ENCODE assay signal across 9 mouse cellular contexts in genomic region chr1:126484664-126485087, GRCm38 (mm10).
DNase-seq lines count a peak whose midpoint lies in the region; ATAC-seq lines count a peak whose summit lies in the region.
"Had no signal": no experiment of that assay in that cellular context is flagged by ENCODE, and none has a peak within 500 bp of the region (broad histone marks: within the 10 kb centered on the region; RNA-seq: fewer than 3 reads in every experiment).

No protein-coding gene starts in this region.

- H3K27me3 ChIP-seq in embryonic facial prominence, embryonic 14.5 days (replicated peaks; ENCODE audit: control insufficient read depth, insufficient read depth, low read length), result no peaks in the 10 kb centered on the region
- peaks cover 3% of the 10 kb centered on the region for H3K27me3 ChIP-seq in embryonic facial prominence, embryonic 10.5 days (replicated peaks; ENCODE audit: low read depth, poor library complexity, severe bottlenecking)
- H3K27me3 ChIP-seq in midbrain, embryonic 14.5 days (ENCODE audit: control insufficient read depth, insufficient read depth, low read length), result no peaks in the 10 kb centered on the region
- no peaks in the 10 kb centered on the region for H3K27me3 ChIP-seq in midbrain, embryonic 10.5 days (ENCODE audit: low read depth, poor library complexity, severe bottlenecking)
- H3K27me3 ChIP-seq: neural tube, embryonic 12.5 days had no signal

- no peak overlapping the region for H3K9ac ChIP-seq in embryonic facial prominence, embryonic 14.5 days (ENCODE audit: low read depth, low read length)
- no peak overlapping the region for H3K9ac ChIP-seq in midbrain, embryonic 14.5 days (replicated peaks; ENCODE audit: low read length)
- H3K9ac ChIP-seq: neural tube, embryonic 12.5 days had no signal

- no peaks in the 10 kb centered on the region for H3K36me3 ChIP-seq in embryonic facial prominence, embryonic 14.5 days (ENCODE audit: control insufficient read depth, insufficient read depth, low read length)
- no peaks in the 10 kb centered on the region for H3K36me3 ChIP-seq in embryonic facial prominence, embryonic 10.5 days (replicated peaks)
- H3K36me3 ChIP-seq in midbrain, embryonic 14.5 days (ENCODE audit: control insufficient read depth, insufficient read depth, low read length), result no peaks in the 10 kb centered on the region
- H3K36me3 ChIP-seq in midbrain, embryonic 10.5 days, result peaks cover 5% of the 10 kb centered on the region; the same call in 1 of the 2 replicates
- H3K36me3 ChIP-seq: neural tube, embryonic 12.5 days had no signal

- H3K9me3 ChIP-seq in embryonic facial prominence, embryonic 14.5 days (ENCODE audit: control insufficient read depth, low read length), result no peaks in the 10 kb centered on the region
- H3K9me3 ChIP-seq in embryonic facial prominence, embryonic 10.5 days, result no peaks in the 10 kb centered on the region
- no peaks in the 10 kb centered on the region for H3K9me3 ChIP-seq in midbrain, embryonic 14.5 days (ENCODE audit: control insufficient read depth, low read length)
- H3K9me3 ChIP-seq in midbrain, embryonic 10.5 days (replicated peaks), result no peaks in the 10 kb centered on the region
- H3K9me3 ChIP-seq: neural tube, embryonic 12.5 days had no signal

- no peak overlapping the region for H3K4me3 ChIP-seq in embryonic facial prominence, embryonic 14.5 days (ENCODE audit: low read depth, low read length)
- no peak overlapping the region for H3K4me3 ChIP-seq in embryonic facial prominence, embryonic 10.5 days
- H3K4me3 ChIP-seq in midbrain, embryonic 14.5 days (replicated peaks; ENCODE audit: low read depth, low read length), result no peak overlapping the region
- H3K4me3 ChIP-seq in midbrain, embryonic 10.5 days, result no peak overlapping the region
- H3K4me3 ChIP-seq: neural tube, embryonic 12.5 days had no signal

- DNase-seq in embryonic facial prominence, embryonic 14.5 days (ENCODE audit: low spot score), result peak; percentile 20
- DNase-seq in embryonic facial prominence, embryonic 10.5 days (ENCODE audit: low spot score), result no peak
- DNase-seq in midbrain, embryonic 14.5 days, result peak; percentile 15
- no peak for DNase-seq in midbrain, embryonic 10.5 days (ENCODE audit: low spot score)
- peak; percentile 75 for DNase-seq in gastrocnemius, postnatal 14 days
- peak; percentile 43 to 61 for DNase-seq in kidney, postnatal 4 days
- no peak for DNase-seq in T-cell, adult 2 months (ENCODE audit: low spot score)
- DNase-seq in c-Kit-positive CD71-positive TER-119-positive erythroid progenitor cells, embryonic 14.5 days (ENCODE audit: low spot score), result no peak

- 0 out of 2 replicates have a peak, but pooled peaks cover under 1% of the 10 kb centered on the region for H3K4me1 ChIP-seq in embryonic facial prominence, embryonic 14.5 days (ENCODE audit: control insufficient read depth, insufficient read depth, low read length)
- peaks cover 4% of the 10 kb centered on the region; the same call in 1 of the 2 replicates for H3K4me1 ChIP-seq in embryonic facial prominence, embryonic 10.5 days
- H3K4me1 ChIP-seq in midbrain, embryonic 14.5 days (ENCODE audit: control insufficient read depth, insufficient read depth, low read length), result 0 out of 2 replicates have a peak, but pooled peaks cover 3% of the 10 kb centered on the region
- H3K4me1 ChIP-seq in midbrain, embryonic 10.5 days, result peaks cover 18% of the 10 kb centered on the region

- ATAC-seq in embryonic facial prominence, embryonic 14.5 days (ENCODE audit: low read depth), result no peak
- ATAC-seq in midbrain, embryonic 14.5 days (ENCODE audit: low FRiP score, low TSS enrichment), result no peak; the same call in 1 of the 2 replicates

- WGBS in embryonic facial prominence, embryonic 14.5 days, result 85% methylated on average over 6 of the region's 6 CpGs
- WGBS in embryonic facial prominence, embryonic 10.5 days, result 88% methylated on average over 6 of the region's 6 CpGs
- WGBS in midbrain, embryonic 14.5 days, result 81% methylated on average over 6 of the region's 6 CpGs
- whole genome bisulfite sequencing in midbrain, embryonic 10.5 days, result 88% methylated on average over 6 of the region's 6 CpGs

- no peak overlapping the region for H3K27ac ChIP-seq in embryonic facial prominence, embryonic 14.5 days (replicated peaks; ENCODE audit: low read depth, low read length)
- no peak overlapping the region for H3K27ac ChIP-seq in embryonic facial prominence, embryonic 10.5 days (replicated peaks)
- H3K27ac ChIP-seq in midbrain, embryonic 14.5 days (replicated peaks; ENCODE audit: low read depth, low read length), result no peak overlapping the region
- no peak overlapping the region for H3K27ac ChIP-seq in midbrain, embryonic 10.5 days (replicated peaks)
- H3K27ac ChIP-seq: neural tube, embryonic 12.5 days had no signal

- no peak overlapping the region for H3K4me2 ChIP-seq in embryonic facial prominence, embryonic 14.5 days (ENCODE audit: low read depth, low read length)
- H3K4me2 ChIP-seq in midbrain, embryonic 14.5 days (ENCODE audit: low read length), result no peak overlapping the region
- H3K4me2 ChIP-seq: neural tube, embryonic 12.5 days had no signal

- intact Hi-C loops in gastrocnemius, postnatal 14 days (cut with DNase I; ENCODE audit: low total_unique reads), result no loop called here

Comparison
In these comparisons a context has a peak if more than half of its experiments do, and no peak if none do; other contexts are left out.
1. DNase-seq: peak in embryonic facial prominence, embryonic 14.5 days (single experiment), midbrain, embryonic 14.5 days (single experiment), gastrocnemius, postnatal 14 days (single experiment) and kidney, postnatal 4 days (2 of 2); none in embryonic facial prominence, embryonic 10.5 days (single experiment), midbrain, embryonic 10.5 days (single experiment), T-cell, adult 2 months (single experiment) and c-Kit-positive CD71-positive TER-119-positive erythroid progenitor cells, embryonic 14.5 days (single experiment).